Mouse (Mus musculus) erythroblast, embryonic 14.5 days (primary cell): ENCODE results near the gene Qrfp. TPM values are rescaled to one million over a fixed set of nuclear protein-coding genes. Genes with fewer than 3 reads are reported as not detected.

ENCODE experiments used
- H3K27me3 ChIP-seq: 2 replicates; pipeline ENCODE4 v1.6.1; 2012; ENCODE audit warnings: inconsistent platforms; ENCODE audit not compliant: control insufficient read depth
- H3K36me3 ChIP-seq: 2 replicates; pipeline ENCODE4 v1.6.1; 2012; ENCODE audit warnings: mild to moderate bottlenecking, inconsistent platforms; ENCODE audit not compliant: control insufficient read depth
- H3K4me1 ChIP-seq: 2 replicates; pipeline ENCODE4 v1.6.1; 2012; ENCODE audit warnings: inconsistent platforms; ENCODE audit not compliant: control insufficient read depth
- H3K4me3 ChIP-seq: replicated peaks from 2 replicates; pipeline ENCODE3; 2012; ENCODE audit warnings: moderate library complexity, mild to moderate bottlenecking, inconsistent platforms
- H3K9me3 ChIP-seq: 2 replicates; pipeline ENCODE4 v1.6.1; 2012; ENCODE audit warnings: low read length, inconsistent platforms, mixed read lengths; ENCODE audit not compliant: control insufficient read depth
- GATA1 ChIP-seq: IDR thresholded peaks from 2 replicates; pipeline ENCODE4 v1.6.1; 2012; ENCODE audit warnings: low read length, inconsistent platforms, mixed read lengths
- TAL1 ChIP-seq: IDR thresholded peaks from 3 replicates; pipeline ENCODE4 v1.6.1; 2012; ENCODE audit warnings: low read length, inconsistent platforms, mixed read lengths
- polyA plus RNA-seq: library from polyadenylated mRNA; stranded (reverse); fragments of >175 nt; gene quantifications from 2 replicates; pipeline ENCODE4 v1.2.3, GENCODE M21; 2012

The Qrfp gene
- polyA plus RNA-seq, 1 experiment = not detected

- Histone ChIP-seq H3K9me3 (no peaks in the 10 kb centered on the region), H3K27me3 (no peaks in the 10 kb centered on the region), H3K36me3 (no peaks in the 10 kb centered on the region; the same call in 1 of the 2 replicates), H3K4me3 (no peak overlapping the region), H3K4me1 (peaks cover 31% of the 10 kb centered on the region)
- TF ChIP-seq GATA1 = no peak
- TF ChIP-seq TAL1 = no peak
Measured at GRCm38 (mm10) chr2:31757472-31757871, 52.9 kb downstream of the Qrfp start.

Other genes starting within 250 kb of the Qrfp start
- 0.96 and 1.5 TPM in 2 replicates for gene Fubp3, start 237.9 kb downstream of the Qrfp start, polyA plus RNA-seq
- gene Prdm12, start 170.5 kb downstream of the Qrfp start, polyA plus RNA-seq = not detected in 2 replicates
- 1.1 and 1.6 TPM in 2 replicates for gene Exosc2, start 139.9 kb downstream of the Qrfp start, polyA plus RNA-seq
- gene Abl1, start 122.2 kb downstream of the Qrfp start, polyA plus RNA-seq = 1.4 and 1.7 TPM in 2 replicates
- not detected in 2 replicates for gene Fibcd1, start 35.4 kb upstream of the Qrfp start, polyA plus RNA-seq
- gene Lamc3, start 76.7 kb upstream of the Qrfp start, polyA plus RNA-seq = not detected in 2 replicates
- gene Aif1l, start 139.6 kb upstream of the Qrfp start, polyA plus RNA-seq = not detected in 2 replicates
- gene Nup214, start 163.9 kb upstream of the Qrfp start, polyA plus RNA-seq = 1.6 and 2.1 TPM in 2 replicates